Mouse (Mus musculus): ENCODE measurements around the gene Vmn1r36. TPM values are rescaled to one million over a fixed set of nuclear protein-coding genes. Genes with fewer than 3 reads are reported as not detected.
"Not testable (repeated sequence)": the region's sequence is repeated elsewhere in the genome, so short reads cannot be mapped to it uniquely, and the experiment has no call there.

Gene Vmn1r36
- not detected in 2 replicates for polyA plus RNA-seq (2014; fragmentation: Nextera tagmentation; extraction: Ambion mirVana)

DNA sequence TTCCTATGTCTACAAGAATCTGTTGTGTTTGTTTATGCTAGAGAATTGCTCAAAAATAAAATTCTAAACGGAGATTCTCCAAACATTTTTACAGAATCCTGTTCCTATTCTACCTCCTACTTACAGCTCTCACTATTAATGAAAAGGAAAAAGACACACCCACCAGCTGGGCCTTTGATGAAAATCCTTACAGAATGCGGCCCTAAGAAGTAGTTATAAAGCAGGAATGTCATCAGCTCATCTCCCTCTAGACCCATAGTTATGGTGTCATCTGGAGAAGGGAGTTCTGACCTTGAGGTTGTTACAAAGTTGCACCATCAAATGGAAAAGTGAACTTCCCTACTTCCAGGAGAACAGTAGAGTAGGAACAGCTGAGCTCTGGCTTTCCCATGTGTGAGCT is at the start of gene Vmn1r36:
Vmn1r36 (minus strand) TSS at position 101 of the 400 bp plus-strand sequence.
- H3K27me3 ChIP-seq (ENCODE audit: control insufficient read depth, insufficient read depth, low read length); H3K9ac ChIP-seq; H3K4me2 ChIP-seq (replicated peaks); H3K27ac ChIP-seq; H3K36me3 ChIP-seq (replicated peaks; ENCODE audit: control insufficient read depth, insufficient read depth); H3K4me1 ChIP-seq (replicated peaks; ENCODE audit: control insufficient read depth, insufficient read depth, low read length); H3K9me3 ChIP-seq (ENCODE audit: control insufficient read depth, low read length); H3K4me3 ChIP-seq (replicated peaks; ENCODE audit: low read length); ATAC-seq (ENCODE audit: low FRiP score); DNase-seq (ENCODE audit: low spot score): not testable (repeated sequence)
- WGBS, result 79% methylated on average over 2 of the region's 2 CpGs

GRCm38 (mm10) chr6:66729082-66729481 is 10.1 kb upstream of the Vmn1r36 start, which contains the start of gene Vmn1r37:
Vmn1r37 (plus strand) TSS chr6:66729382.
- H3K36me3 ChIP-seq (replicated peaks; ENCODE audit: control insufficient read depth, insufficient read depth); H3K4me2 ChIP-seq (replicated peaks); H3K27ac ChIP-seq; H3K4me1 ChIP-seq (replicated peaks; ENCODE audit: control insufficient read depth, insufficient read depth, low read length); H3K4me3 ChIP-seq (replicated peaks; ENCODE audit: low read length); ATAC-seq (ENCODE audit: low FRiP score); H3K9me3 ChIP-seq (ENCODE audit: control insufficient read depth, low read length); H3K27me3 ChIP-seq (ENCODE audit: control insufficient read depth, insufficient read depth, low read length); H3K9ac ChIP-seq; DNase-seq (ENCODE audit: low spot score): not testable (repeated sequence)

DNA sequence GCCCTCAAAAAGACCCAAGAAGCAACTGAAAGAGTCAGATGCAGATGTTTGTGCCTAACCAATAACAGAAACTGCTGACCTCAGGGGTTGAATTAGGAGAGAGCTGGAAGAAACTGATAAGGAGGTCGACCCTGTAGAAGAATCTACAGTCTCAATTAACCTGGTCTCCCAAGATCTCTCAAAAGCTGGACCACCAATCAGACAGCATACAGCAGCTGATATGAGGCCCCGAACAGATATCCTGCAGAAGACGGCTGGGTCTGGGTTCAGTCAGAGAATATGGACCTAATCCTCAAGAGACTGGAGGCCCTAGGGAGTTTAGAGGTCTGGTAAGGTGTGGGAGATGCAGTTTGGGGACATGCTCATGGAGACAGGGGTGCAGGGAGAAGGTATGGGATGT is 5.1 kb downstream of the Vmn1r36 start:
- no peak overlapping the region for H3K27ac ChIP-seq
- no peaks in the 10 kb centered on the region for H3K27me3 ChIP-seq (ENCODE audit: control insufficient read depth, insufficient read depth, low read length)
- WGBS, result 83% methylated on average over 3 of the region's 3 CpGs
- no peak overlapping the region for H3K9ac ChIP-seq
- H3K4me1 ChIP-seq (replicated peaks; ENCODE audit: control insufficient read depth, insufficient read depth, low read length), result no peaks in the 10 kb centered on the region
- no peaks in the 10 kb centered on the region for H3K9me3 ChIP-seq (ENCODE audit: control insufficient read depth, low read length)
- H3K4me3 ChIP-seq (replicated peaks; ENCODE audit: low read length), result no peak overlapping the region
- no peak overlapping the region for H3K4me2 ChIP-seq (replicated peaks)
- ATAC-seq (ENCODE audit: low FRiP score) (no peak), DNase-seq (ENCODE audit: low spot score) (no peak)
- H3K36me3 ChIP-seq (replicated peaks; ENCODE audit: control insufficient read depth, insufficient read depth), result no peaks in the 10 kb centered on the region

GRCm38 (mm10) chr6:66708901-66709300 is 10.1 kb downstream of the Vmn1r36 start:
- no peak overlapping the region for H3K27ac ChIP-seq
- H3K4me3 ChIP-seq (replicated peaks; ENCODE audit: low read length), result no peak overlapping the region
- DNase-seq (ENCODE audit: low spot score), result no peak
- H3K27me3 ChIP-seq (ENCODE audit: control insufficient read depth, insufficient read depth, low read length), result no peaks in the 10 kb centered on the region
- H3K4me2 ChIP-seq (replicated peaks), result no peak overlapping the region
- no peak overlapping the region for H3K9ac ChIP-seq
- H3K9me3 ChIP-seq (ENCODE audit: control insufficient read depth, low read length), result no peaks in the 10 kb centered on the region
- no peak for ATAC-seq (ENCODE audit: low FRiP score)
- no peaks in the 10 kb centered on the region for H3K4me1 ChIP-seq (replicated peaks; ENCODE audit: control insufficient read depth, insufficient read depth, low read length)
- H3K36me3 ChIP-seq (replicated peaks; ENCODE audit: control insufficient read depth, insufficient read depth), result no peaks in the 10 kb centered on the region

GRCm38 (mm10) chr6:66685806-66686205 is 33.2 kb downstream of the Vmn1r36 start, which contains the start of gene Vmn1r35:
Vmn1r35 (minus strand) TSS chr6:66685906.
- Histone ChIP-seq H3K9me3 (ENCODE audit: control insufficient read depth, low read length) (no peaks in the 10 kb centered on the region), H3K9ac (no peak within 1 kb of the TSS), H3K27ac (no peak within 1 kb of the TSS), H3K27me3 (ENCODE audit: control insufficient read depth, insufficient read depth, low read length) (no peaks in the 10 kb centered on the region), H3K4me2 (replicated peaks) (no peak within 1 kb of the TSS), H3K36me3 (replicated peaks; ENCODE audit: control insufficient read depth, insufficient read depth) (no peaks in the 10 kb centered on the region), H3K4me1 (replicated peaks; ENCODE audit: control insufficient read depth, insufficient read depth, low read length) (no peaks in the 10 kb centered on the region), H3K4me3 (replicated peaks; ENCODE audit: low read length) (no peak within 1 kb of the TSS)
- ATAC-seq (ENCODE audit: low FRiP score), result no peak
- DNase-seq (ENCODE audit: low spot score), result no peak
- WGBS, result 89% methylated on average over 3 of the region's 3 CpGs

Other genes with a start within 250 kb of the Vmn1r36 start
- gene Mad2l1, start 183.8 kb downstream of the Vmn1r36 start, polyA plus RNA-seq (2014; fragmentation: Nextera tagmentation; extraction: Ambion mirVana), result 17.2 and 18.8 TPM in 2 replicates
- gene Vmn1r32, start 159.1 kb downstream of the Vmn1r36 start, polyA plus RNA-seq (2014; fragmentation: Nextera tagmentation; extraction: Ambion mirVana), result 0.10 TPM in 1 of 2 replicates, not detected in the other
- gene Vmn1r33, start 100.9 kb downstream of the Vmn1r36 start, polyA plus RNA-seq (2014; fragmentation: Nextera tagmentation; extraction: Ambion mirVana), result not detected in 2 replicates
- not detected in 2 replicates for gene Vmn1r34, start 75.3 kb downstream of the Vmn1r36 start, polyA plus RNA-seq (2014; fragmentation: Nextera tagmentation; extraction: Ambion mirVana)
- gene Vmn1r35, start 33.3 kb downstream of the Vmn1r36 start, polyA plus RNA-seq (2014; fragmentation: Nextera tagmentation; extraction: Ambion mirVana), result not detected in 2 replicates
- gene Vmn1r37, start 10.2 kb upstream of the Vmn1r36 start, polyA plus RNA-seq (2014; fragmentation: Nextera tagmentation; extraction: Ambion mirVana), result not detected in 2 replicates
- not detected in 2 replicates for gene Vmn1r38, start 63.5 kb upstream of the Vmn1r36 start, polyA plus RNA-seq (2014; fragmentation: Nextera tagmentation; extraction: Ambion mirVana)
- gene Vmn1r39, start 91.4 kb upstream of the Vmn1r36 start, polyA plus RNA-seq (2014; fragmentation: Nextera tagmentation; extraction: Ambion mirVana), result not detected in 2 replicates
- 71.2 and 83.5 TPM in 2 replicates for gene Gng12, start 177.2 kb upstream of the Vmn1r36 start, polyA plus RNA-seq (2014; fragmentation: Nextera tagmentation; extraction: Ambion mirVana)